Mouse (Mus musculus) spleen, adult 12 weeks (tissue): Measurements from ENCODE around the gene Vmn2r83.

ENCODE experiments used
- DNase-seq: peaks from one replicate; pipeline ENCODE4 v3.0.0; 2022; ENCODE audit warnings: low spot score

Gene Vmn2r83

GRCm38 (mm10) chr10:79537781-79538180, 69.2 kb downstream of the Vmn2r83 start:
- DNase-seq = no peak

- no peak for DNase-seq
Measured at GRCm38 (mm10) chr10:79538323-79538722, 69.8 kb downstream of the Vmn2r83 start.

- no peak for DNase-seq
Measured at GRCm38 (mm10) chr10:79538873-79539272, 70.3 kb downstream of the Vmn2r83 start.

GRCm38 (mm10) chr10:79539701-79540495, 71.4 kb downstream of the Vmn2r83 start:
- DNase-seq = no peak

- no peak for DNase-seq
Measured at GRCm38 (mm10) chr10:79540746-79541145, 72.2 kb downstream of the Vmn2r83 start.

- no peak for DNase-seq
Measured at GRCm38 (mm10) chr10:79541522-79541921, 73.0 kb downstream of the Vmn2r83 start.

- DNase-seq = no peak
Measured at GRCm38 (mm10) chr10:79542171-79542570, 73.6 kb downstream of the Vmn2r83 start.
